Mouse (Mus musculus): ENCODE results near the gene Gjc2. TPM values are rescaled to one million over a fixed set of nuclear protein-coding genes. Genes with fewer than 3 reads are reported as not detected.

Gjc2 gene
- polyA plus RNA-seq, 1 experiment = 2.7 TPM

DNA sequence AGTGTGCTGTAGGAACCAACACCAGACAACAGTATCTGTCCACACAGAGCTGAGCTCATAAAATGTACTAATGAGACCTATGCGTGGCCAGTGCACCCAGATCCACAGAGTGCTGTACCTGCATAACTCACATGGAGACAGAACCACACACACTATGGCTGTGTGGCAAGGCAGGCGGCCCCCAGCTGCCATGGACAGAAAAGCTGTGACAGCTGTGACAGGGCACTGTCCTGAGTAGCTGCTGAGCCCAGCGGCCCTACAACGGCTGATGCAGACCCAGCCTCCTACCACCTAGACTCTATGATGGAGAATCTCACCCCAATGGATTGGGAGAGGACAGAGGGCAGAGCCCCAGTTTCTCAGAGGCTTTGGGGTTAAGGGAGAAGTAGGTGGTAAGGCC lies 23.5 kb downstream of the Gjc2 start:
- Histone ChIP-seq H3K4me1 (ENCODE audit: control insufficient read depth, insufficient read depth, low read length) (peaks cover 10% of the 10 kb centered on the region), H3K4me3 (ENCODE audit: control insufficient read depth, low read depth, low read length) (no peak overlapping the region), H3K27ac (ENCODE audit: control insufficient read depth, insufficient read depth, low read depth, low read length) (no peak overlapping the region), H3K27me3 (ENCODE audit: control insufficient read depth, insufficient read depth, low read length) (no peaks in the 10 kb centered on the region), H3K36me3 (ENCODE audit: control insufficient read depth, insufficient read depth, low read length) (no peaks in the 10 kb centered on the region; the same call in 1 of the 2 replicates)
- TF ChIP-seq CTCF (IDR thresholded peaks at IDR 0.05; ENCODE audit: control insufficient read depth, insufficient read depth, insufficient replicate concordance, low read depth, low read length) = no peak
- no peak for TF ChIP-seq POLR2A (IDR thresholded peaks at IDR 0.05; ENCODE audit: control insufficient read depth, low read depth, low read length)

DNA sequence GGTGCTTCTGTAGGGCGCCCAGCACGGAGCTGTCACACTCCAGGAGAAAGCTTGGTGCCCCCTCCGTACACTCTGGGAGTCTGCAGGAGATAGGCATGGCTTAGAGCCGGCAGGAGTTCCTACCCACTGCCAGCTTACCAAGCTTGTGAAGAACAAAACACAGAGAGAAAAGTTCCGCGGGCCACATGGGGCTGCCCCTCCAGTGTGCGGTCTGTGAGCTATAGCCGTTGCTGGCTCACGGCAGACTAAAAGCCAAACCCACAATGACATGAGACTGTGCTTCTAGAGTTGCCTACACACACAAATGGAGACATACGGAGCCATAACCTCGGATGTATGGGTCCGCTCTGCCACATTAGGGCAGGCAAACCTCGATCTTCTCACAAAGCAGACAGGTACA lies 23.9 kb downstream of the Gjc2 start:
- Histone ChIP-seq H3K4me3 (ENCODE audit: control insufficient read depth, low read depth, low read length) (no peak overlapping the region), H3K4me1 (ENCODE audit: control insufficient read depth, insufficient read depth, low read length) (peaks cover 6% of the 10 kb centered on the region; the same call in 1 of the 2 replicates), H3K27me3 (ENCODE audit: control insufficient read depth, insufficient read depth, low read length) (no peaks in the 10 kb centered on the region), H3K36me3 (ENCODE audit: control insufficient read depth, insufficient read depth, low read length) (no peaks in the 10 kb centered on the region; the same call in 1 of the 2 replicates), H3K27ac (ENCODE audit: control insufficient read depth, insufficient read depth, low read depth, low read length) (no peak overlapping the region)
- no peak for TF ChIP-seq POLR2A (IDR thresholded peaks at IDR 0.05; ENCODE audit: control insufficient read depth, low read depth, low read length)
- TF ChIP-seq CTCF (IDR thresholded peaks at IDR 0.05; ENCODE audit: control insufficient read depth, insufficient read depth, insufficient replicate concordance, low read depth, low read length) = no peak

DNA sequence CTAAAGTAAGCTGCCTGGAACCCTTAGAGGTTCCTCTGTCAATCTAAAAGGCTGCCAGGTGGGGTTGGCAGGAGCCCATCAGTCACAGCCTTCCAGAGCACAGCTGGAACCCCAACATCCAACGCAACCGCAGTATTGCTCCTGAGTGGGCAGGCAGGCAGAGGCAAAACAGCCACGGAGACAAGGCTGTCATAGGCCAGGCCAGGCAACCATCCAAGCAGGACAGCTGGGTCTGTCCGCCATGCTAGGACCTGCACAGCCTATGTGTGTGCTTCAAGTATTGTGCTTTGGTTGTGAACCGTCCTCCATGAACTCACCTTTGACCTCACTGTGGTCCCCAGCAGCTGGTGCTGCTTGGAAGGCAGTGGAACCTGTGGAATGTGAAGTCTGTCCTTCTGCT lies 27.1 kb downstream of the Gjc2 start:
- Histone ChIP-seq H3K4me3 (ENCODE audit: control insufficient read depth, low read depth, low read length) (no peak overlapping the region), H3K4me1 (ENCODE audit: control insufficient read depth, insufficient read depth, low read length) (peaks cover 3% of the 10 kb centered on the region; the same call in 1 of the 2 replicates), H3K27ac (ENCODE audit: control insufficient read depth, insufficient read depth, low read depth, low read length) (no peak overlapping the region), H3K36me3 (ENCODE audit: control insufficient read depth, insufficient read depth, low read length) (no peaks in the 10 kb centered on the region; the same call in 1 of the 2 replicates), H3K27me3 (ENCODE audit: control insufficient read depth, insufficient read depth, low read length) (no peaks in the 10 kb centered on the region)
- TF ChIP-seq POLR2A (IDR thresholded peaks at IDR 0.05; ENCODE audit: control insufficient read depth, low read depth, low read length) (no peak), CTCF (IDR thresholded peaks at IDR 0.05; ENCODE audit: control insufficient read depth, insufficient read depth, insufficient replicate concordance, low read depth, low read length) (no peak)

DNA sequence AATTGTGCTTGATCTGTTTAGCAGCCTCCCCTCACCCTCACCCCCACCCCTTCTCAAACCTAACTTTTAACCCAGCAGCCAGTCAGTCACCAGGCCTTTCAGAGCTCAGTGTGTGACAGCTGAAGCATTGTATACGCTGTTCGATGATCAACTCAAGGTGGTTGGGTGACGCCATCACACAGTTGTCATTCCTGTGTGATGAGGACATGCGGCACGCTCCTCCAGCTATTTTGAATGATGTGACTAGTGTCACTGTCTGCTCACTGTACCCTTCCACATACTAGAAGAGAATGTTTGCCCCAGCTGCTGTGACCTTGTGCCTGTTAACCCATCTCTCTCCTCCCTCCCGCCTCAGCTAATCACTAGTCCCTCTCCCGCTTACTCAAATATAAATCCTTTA lies 28.8 kb downstream of the Gjc2 start:
- no peaks in the 10 kb centered on the region for H3K27me3 ChIP-seq (ENCODE audit: control insufficient read depth, insufficient read depth, low read length)
- TF ChIP-seq CTCF (IDR thresholded peaks at IDR 0.05; ENCODE audit: control insufficient read depth, insufficient read depth, insufficient replicate concordance, low read depth, low read length) (no peak), POLR2A (IDR thresholded peaks at IDR 0.05; ENCODE audit: control insufficient read depth, low read depth, low read length) (no peak)
- H3K4me1 ChIP-seq (ENCODE audit: control insufficient read depth, insufficient read depth, low read length) = peaks cover 3% of the 10 kb centered on the region; the same call in 1 of the 2 replicates
- no peak overlapping the region for H3K27ac ChIP-seq (ENCODE audit: control insufficient read depth, insufficient read depth, low read depth, low read length)
- no peaks in the 10 kb centered on the region; the same call in 1 of the 2 replicates for H3K36me3 ChIP-seq (ENCODE audit: control insufficient read depth, insufficient read depth, low read length)
- H3K4me3 ChIP-seq (ENCODE audit: control insufficient read depth, low read depth, low read length) = no peak overlapping the region

DNA sequence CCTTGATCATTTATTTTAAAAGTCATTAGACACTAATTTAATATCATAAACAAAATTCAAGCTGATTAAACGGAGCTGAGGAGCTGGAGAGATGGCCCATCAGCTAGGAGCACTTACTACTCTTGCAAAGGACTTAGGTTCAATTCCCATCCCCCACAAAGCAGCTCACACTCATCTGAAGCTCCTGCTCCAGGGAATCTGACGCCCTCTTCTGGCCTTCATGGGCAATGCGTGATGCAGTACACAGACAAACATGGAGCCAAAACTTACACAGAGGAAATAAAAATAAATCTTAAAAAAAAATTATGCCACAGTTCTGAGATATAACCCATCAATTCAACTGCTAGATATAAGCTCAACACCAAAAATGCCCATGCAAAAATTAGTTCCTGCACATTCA lies 31.3 kb downstream of the Gjc2 start:
- no peaks in the 10 kb centered on the region for H3K27me3 ChIP-seq (ENCODE audit: control insufficient read depth, insufficient read depth, low read length)
- no peak overlapping the region for H3K27ac ChIP-seq (ENCODE audit: control insufficient read depth, insufficient read depth, low read depth, low read length)
- peak; percentile 40; the same call in 1 of the 2 replicates for TF ChIP-seq CTCF (IDR thresholded peaks at IDR 0.05; ENCODE audit: control insufficient read depth, insufficient read depth, insufficient replicate concordance, low read depth, low read length)
- TF ChIP-seq POLR2A (IDR thresholded peaks at IDR 0.05; ENCODE audit: control insufficient read depth, low read depth, low read length) = no peak
- H3K4me1 ChIP-seq (ENCODE audit: control insufficient read depth, insufficient read depth, low read length) = no peaks in the 10 kb centered on the region
- H3K36me3 ChIP-seq (ENCODE audit: control insufficient read depth, insufficient read depth, low read length) = no peaks in the 10 kb centered on the region
- no peak overlapping the region for H3K4me3 ChIP-seq (ENCODE audit: control insufficient read depth, low read depth, low read length)

DNA sequence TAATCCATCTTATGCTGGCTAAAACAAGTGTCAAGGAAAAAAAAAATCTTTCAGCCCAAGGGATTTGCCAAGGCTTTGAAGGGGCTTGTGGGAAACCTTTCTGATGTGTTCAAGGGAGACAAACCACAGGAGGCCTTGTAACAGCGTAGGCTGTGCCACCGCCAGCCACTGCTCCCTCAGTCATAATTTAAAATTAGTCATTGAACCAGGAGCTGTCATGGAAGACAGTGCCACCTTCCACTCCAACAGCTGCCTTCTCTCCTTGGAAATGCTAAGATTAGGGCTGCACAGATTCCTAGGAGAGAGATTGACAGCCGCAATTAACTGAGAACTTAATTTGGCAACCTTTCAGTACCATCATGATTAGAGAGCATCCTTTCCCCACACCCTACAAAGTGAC lies 33.7 kb downstream of the Gjc2 start:
- Histone ChIP-seq H3K27me3 (ENCODE audit: control insufficient read depth, insufficient read depth, low read length) (no peaks in the 10 kb centered on the region), H3K4me1 (ENCODE audit: control insufficient read depth, insufficient read depth, low read length) (no peaks in the 10 kb centered on the region), H3K4me3 (ENCODE audit: control insufficient read depth, low read depth, low read length) (no peak overlapping the region), H3K36me3 (ENCODE audit: control insufficient read depth, insufficient read depth, low read length) (no peaks in the 10 kb centered on the region), H3K27ac (ENCODE audit: control insufficient read depth, insufficient read depth, low read depth, low read length) (no peak overlapping the region)
- TF ChIP-seq POLR2A (IDR thresholded peaks at IDR 0.05; ENCODE audit: control insufficient read depth, low read depth, low read length) = no peak
- no peak for TF ChIP-seq CTCF (IDR thresholded peaks at IDR 0.05; ENCODE audit: control insufficient read depth, insufficient read depth, insufficient replicate concordance, low read depth, low read length)

DNA sequence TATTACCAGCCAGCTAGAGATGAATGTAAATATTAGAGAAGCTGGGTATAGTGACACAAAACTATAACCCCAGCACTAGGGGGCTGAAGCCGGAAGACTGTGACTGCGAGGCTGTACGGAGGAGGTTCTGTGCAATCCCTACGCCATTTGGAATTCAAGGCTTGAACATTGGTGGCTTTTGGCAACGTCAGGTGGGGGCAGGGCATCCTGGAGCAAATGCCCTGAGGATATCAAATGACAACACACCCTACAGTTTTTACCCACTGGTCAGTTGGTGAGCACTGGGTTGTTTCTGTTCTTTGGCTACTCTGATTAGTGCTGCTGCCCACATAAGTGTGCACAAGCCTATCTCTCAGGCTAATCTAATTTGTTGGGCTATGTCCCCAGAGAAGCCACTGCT lies 40.1 kb downstream of the Gjc2 start:
- TF ChIP-seq CTCF (IDR thresholded peaks at IDR 0.05; ENCODE audit: control insufficient read depth, insufficient read depth, insufficient replicate concordance, low read depth, low read length) (no peak), POLR2A (IDR thresholded peaks at IDR 0.05; ENCODE audit: control insufficient read depth, low read depth, low read length) (no peak)
- Histone ChIP-seq H3K4me3 (ENCODE audit: control insufficient read depth, low read depth, low read length) (no peak overlapping the region), H3K36me3 (ENCODE audit: control insufficient read depth, insufficient read depth, low read length) (no peaks in the 10 kb centered on the region), H3K27ac (ENCODE audit: control insufficient read depth, insufficient read depth, low read depth, low read length) (no peak overlapping the region), H3K4me1 (ENCODE audit: control insufficient read depth, insufficient read depth, low read length) (peaks cover 2% of the 10 kb centered on the region; the same call in 1 of the 2 replicates), H3K27me3 (ENCODE audit: control insufficient read depth, insufficient read depth, low read length) (no peaks in the 10 kb centered on the region)

Data from testis, adult 2 months (tissue).